Mouse (Mus musculus) MEL (cell line): ENCODE measurements around the gene Plac9a.

Source experiments
- CTCF ChIP-seq, 3 experiments: IDR thresholded peaks in 2 of 3; conservative IDR thresholded peaks in 1 of 3; 2 replicates each; pipeline ENCODE4 v1.5.1; 2011 to 2012; ENCODE audit warnings: low read length in 3 of 3, low read depth in 2 of 3, mild to moderate bottlenecking in 2 of 3, improper control_type of control experiment in 1 of 3, inconsistent platforms in 1 of 3, mixed read lengths in 1 of 3, moderate library complexity in 1 of 3; ENCODE audit not compliant: control insufficient read depth in 1 of 3, insufficient read depth in 1 of 3, poor library complexity in 1 of 3, severe bottlenecking in 1 of 3
- ETS1 ChIP-seq: IDR thresholded peaks from 2 replicates; pipeline ENCODE4 v1.6.1; 2012; ENCODE audit warnings: low read depth, mild to moderate bottlenecking, inconsistent platforms, low read length, improper control_type of control experiment, moderate library complexity
- NRF1 ChIP-seq: IDR thresholded peaks from 2 replicates; pipeline ENCODE4 v1.6.1; 2014; ENCODE audit warnings: low read depth, mild to moderate bottlenecking, inconsistent platforms, low read length, improper control_type of control experiment, moderate library complexity; ENCODE audit not compliant: poor library complexity, insufficient read depth, severe bottlenecking
- POLR2AphosphoS2 ChIP-seq: IDR thresholded peaks from 2 replicates; pipeline ENCODE4 v1.6.1; 2011; ENCODE audit warnings: low read length, improper control_type of control experiment
- RCOR1 ChIP-seq: IDR thresholded peaks from 2 replicates; pipeline ENCODE4 v1.6.1; 2012; ENCODE audit warnings: low read depth, mild to moderate bottlenecking, inconsistent platforms, low read length, improper control_type of control experiment
- SIN3A ChIP-seq: IDR thresholded peaks from 2 replicates; pipeline ENCODE4 v1.6.1; 2012; ENCODE audit warnings: low read length, improper control_type of control experiment, inconsistent platforms

DNA sequence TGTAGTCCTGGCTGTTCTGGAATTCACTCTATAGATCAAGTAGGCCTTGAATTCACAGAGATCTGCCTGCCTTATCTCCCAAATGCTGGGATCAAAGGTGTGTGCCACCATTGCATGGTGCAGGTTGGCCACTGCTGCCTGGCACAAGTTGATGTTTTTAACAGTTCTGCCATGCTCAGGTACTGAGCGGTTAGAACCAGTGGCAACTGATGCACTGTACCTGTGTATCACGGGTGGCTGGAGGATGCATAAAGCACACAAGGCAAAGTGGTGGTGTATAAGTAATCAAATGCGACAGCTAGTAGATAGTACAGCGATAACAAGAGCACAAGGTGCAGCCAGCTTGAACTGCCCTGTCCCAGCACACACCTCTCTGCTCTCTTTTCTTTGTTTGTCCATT is 58.5 kb downstream of the Plac9a start:
- TF ChIP-seq CTCF (IDR thresholded peaks at IDR 0.05 in 2 of 3, conservative IDR thresholded peaks at IDR 0.05 in 1 of 3; ENCODE audit: control insufficient read depth in 1 of 3, insufficient read depth in 1 of 3, low read depth in 2 of 3, low read length in 3 of 3, poor library complexity in 1 of 3, severe bottlenecking in 1 of 3) (no peak), POLR2AphosphoS2 (no peak), RCOR1 (no peak), NRF1 (no peak), ETS1 (no peak), SIN3A (no peak)
